Mouse (Mus musculus) heart, postnatal 0 days (tissue): ENCODE measurements around the gene Lgals3bp. TPM values are rescaled to one million over a fixed set of nuclear protein-coding genes. Genes with fewer than 3 reads are reported as not detected.

Experiments used
- ATAC-seq: fragments of 200-750 bp; cut with Nextera tagmentation; 2 replicates; pipeline ENCODE4 v1.8.0; 2017; ENCODE audit warnings: low read depth, moderate number of reproducible peaks, moderate library complexity; ENCODE audit not compliant: insufficient read depth
- DNase-seq: peaks from one replicate; pipeline ENCODE4 v3.0.0-alpha.2; 2016; ENCODE audit warnings: low spot score
- H3K27ac ChIP-seq: fragments of 300-500 bp; sonication (generic); 2 replicates; pipeline ENCODE4 v1.5.1; 2014; ENCODE audit warnings: low read depth, mild to moderate bottlenecking
- H3K27me3 ChIP-seq: fragments of 300-500 bp; sonication (generic); 2 replicates; pipeline ENCODE4 v1.6.1; 2014; ENCODE audit warnings: low read length, mixed read lengths; ENCODE audit not compliant: control insufficient read depth, insufficient read depth
- H3K36me3 ChIP-seq: fragments of 300-500 bp; sonication (generic); replicated peaks from 2 replicates; pipeline ENCODE4 v1.6.1; 2014; ENCODE audit warnings: low read length, mixed read lengths; ENCODE audit not compliant: control insufficient read depth, insufficient read depth
- H3K4me1 ChIP-seq: fragments of 300-500 bp; sonication (generic); 2 replicates; pipeline ENCODE4 v1.6.1; 2014; ENCODE audit warnings: antibody characterized with exemption; ENCODE audit not compliant: control insufficient read depth, insufficient read depth
- H3K4me2 ChIP-seq: fragments of 300-500 bp; sonication (generic); 2 replicates; pipeline ENCODE4 v1.6.1; 2014; ENCODE audit warnings: low read depth, mild to moderate bottlenecking, low read length, moderate library complexity
- H3K4me3 ChIP-seq: fragments of 300-500 bp; sonication (generic); 2 replicates; pipeline ENCODE4 v1.5.1; 2014; ENCODE audit warnings: low read depth, low read length
- H3K9ac ChIP-seq: fragments of 300-500 bp; sonication (generic); replicated peaks from 2 replicates; pipeline ENCODE4 v1.6.1; 2014; ENCODE audit warnings: low read depth, low read length, mixed read lengths
- H3K9me3 ChIP-seq: fragments of 300-500 bp; sonication (generic); replicated peaks from 2 replicates; pipeline ENCODE4 v1.6.1; 2016; ENCODE audit warnings: low read length; ENCODE audit not compliant: control insufficient read depth
- CTCF ChIP-seq: IDR thresholded peaks from 2 replicates; pipeline ENCODE4 v1.5.1; 2016; ENCODE audit warnings: antibody characterized with exemption, control low read depth, low read depth
- EP300 ChIP-seq: IDR thresholded peaks from 2 replicates; pipeline ENCODE4 v1.6.1; 2016; ENCODE audit warnings: antibody characterized with exemption, low read depth
- WGBS: fragments of 180-500 bp; shearing (Covaris S2); extraction: QIAGEN DNeasy Blood & Tissue Kit; methylation state at CpG from one replicate; pipeline ENCODE4 v1.1.7; 2014; 5-methylcytosine and 5-hydroxymethylcytosine counted together
- polyA plus RNA-seq: library from polyadenylated mRNA; unstranded; fragments of >200 nt; fragmentation: Nextera tagmentation; extraction: Ambion mirVana; gene quantifications from 2 replicates; pipeline ENCODE4 v1.2.1, GENCODE M21; 2015
- total RNA-seq: library from RNA; depleted of rRNA; stranded (reverse); fragments of >200 nt; gene quantifications from 2 replicates; pipeline ENCODE4 v1.2.3, GENCODE M21; 2014; ENCODE audit warnings: low replicate concordance

Gene Lgals3bp
- total and polyA plus RNA-seq, 2 experiments from 2014 or later = 28.6 to 77.9 TPM

- Histone ChIP-seq H3K9ac (no peak overlapping the region), H3K4me2 (no peak overlapping the region), H3K4me3 (no peak overlapping the region), H3K36me3 (peaks cover 32% of the 10 kb centered on the region), H3K9me3 (no peaks in the 10 kb centered on the region), H3K4me1 (peaks cover 6% of the 10 kb centered on the region), H3K27ac (no peak overlapping the region), H3K27me3 (no peaks in the 10 kb centered on the region)
- DNase-seq (no peak), ATAC-seq (no peak)
- 89% methylated on average over 5 of the region's 5 CpGs for WGBS
- TF ChIP-seq CTCF = no peak
- TF ChIP-seq EP300 = no peak
These were observed 12.4 kb upstream of the Lgals3bp start for GRCm38 (mm10) chr11:118414270-118414669.

- no peak overlapping the region for H3K4me3 ChIP-seq
- H3K4me1 ChIP-seq = peaks cover 4% of the 10 kb centered on the region
- no peaks in the 10 kb centered on the region for H3K9me3 ChIP-seq
- H3K27me3 ChIP-seq = no peaks in the 10 kb centered on the region
- no peak overlapping the region for H3K4me2 ChIP-seq
- H3K36me3 ChIP-seq = peaks cover 40% of the 10 kb centered on the region
- H3K9ac ChIP-seq = no peak overlapping the region; the same call in 1 of the 2 replicates
- H3K27ac ChIP-seq = peak overlapping the region; percentile 15; the same call in 1 of the 2 replicates
- WGBS = 63% methylated on average over 4 of the region's 4 CpGs
- no peak for ATAC-seq
- TF ChIP-seq EP300 = no peak
- TF ChIP-seq CTCF = no peak
- DNase-seq = no peak
These were observed 11.2 kb upstream of the Lgals3bp start for GRCm38 (mm10) chr11:118413055-118413454.

- ATAC-seq (no peak), DNase-seq (no peak)
- 73% methylated on average over 2 of the region's 2 CpGs for WGBS
- TF ChIP-seq CTCF (no peak), EP300 (no peak)
- no peaks in the 10 kb centered on the region for H3K9me3 ChIP-seq
- H3K36me3 ChIP-seq = peaks cover 44% of the 10 kb centered on the region
- H3K4me3 ChIP-seq = no peak overlapping the region
- H3K4me1 ChIP-seq = no peaks in the 10 kb centered on the region
- 0 out of 2 replicates have a peak overlapping the region, but pooled peaks have one; percentile 15 for H3K27ac ChIP-seq
- no peak overlapping the region for H3K4me2 ChIP-seq
- H3K9ac ChIP-seq = no peak overlapping the region
- no peaks in the 10 kb centered on the region for H3K27me3 ChIP-seq
These were observed 10.7 kb upstream of the Lgals3bp start for GRCm38 (mm10) chr11:118412601-118413000.

GRCm38 (mm10) chr11:118411271-118411670, 9.4 kb upstream of the Lgals3bp start:
- ATAC-seq = no peak
- H3K4me1 ChIP-seq = no peaks in the 10 kb centered on the region
- WGBS = 92% methylated on average over 8 of the region's 8 CpGs
- H3K27ac ChIP-seq = no peak overlapping the region
- H3K9me3 ChIP-seq = no peaks in the 10 kb centered on the region
- H3K9ac ChIP-seq = no peak overlapping the region
- TF ChIP-seq EP300 (no peak), CTCF (no peak)
- DNase-seq = no peak
- H3K27me3 ChIP-seq = no peaks in the 10 kb centered on the region
- no peak overlapping the region for H3K4me2 ChIP-seq
- peaks cover 58% of the 10 kb centered on the region for H3K36me3 ChIP-seq
- H3K4me3 ChIP-seq = no peak overlapping the region

GRCm38 (mm10) chr11:118410479-118410878, 8.6 kb upstream of the Lgals3bp start:
- ATAC-seq (no peak), DNase-seq (no peak)
- Histone ChIP-seq H3K9ac (no peak overlapping the region), H3K4me3 (no peak overlapping the region), H3K4me1 (no peaks in the 10 kb centered on the region), H3K9me3 (no peaks in the 10 kb centered on the region), H3K27me3 (no peaks in the 10 kb centered on the region), H3K4me2 (no peak overlapping the region), H3K36me3 (peaks cover 58% of the 10 kb centered on the region), H3K27ac (no peak overlapping the region)
- WGBS = 88% methylated on average over 10 of the region's 10 CpGs
- TF ChIP-seq EP300 (no peak), CTCF (no peak)

GRCm38 (mm10) chr11:118410073-118410444, 8.2 kb upstream of the Lgals3bp start:
- ATAC-seq (no peak), DNase-seq (no peak)
- no peak for TF ChIP-seq EP300
- TF ChIP-seq CTCF = no peak
- Histone ChIP-seq H3K4me3 (no peak overlapping the region), H3K36me3 (peaks cover 58% of the 10 kb centered on the region), H3K27ac (no peak overlapping the region), H3K27me3 (no peaks in the 10 kb centered on the region), H3K4me2 (no peak overlapping the region), H3K9me3 (no peaks in the 10 kb centered on the region), H3K9ac (no peak overlapping the region), H3K4me1 (no peaks in the 10 kb centered on the region)
- 71% methylated on average over 1 of the region's 1 CpGs for WGBS
